Mouse (Mus musculus): ENCODE results near the gene Nmral1.
"Not testable (repeated sequence)": the region's sequence is repeated elsewhere in the genome, so short reads cannot be mapped to it uniquely, and the experiment has no call there.

Gene Nmral1

DNA sequence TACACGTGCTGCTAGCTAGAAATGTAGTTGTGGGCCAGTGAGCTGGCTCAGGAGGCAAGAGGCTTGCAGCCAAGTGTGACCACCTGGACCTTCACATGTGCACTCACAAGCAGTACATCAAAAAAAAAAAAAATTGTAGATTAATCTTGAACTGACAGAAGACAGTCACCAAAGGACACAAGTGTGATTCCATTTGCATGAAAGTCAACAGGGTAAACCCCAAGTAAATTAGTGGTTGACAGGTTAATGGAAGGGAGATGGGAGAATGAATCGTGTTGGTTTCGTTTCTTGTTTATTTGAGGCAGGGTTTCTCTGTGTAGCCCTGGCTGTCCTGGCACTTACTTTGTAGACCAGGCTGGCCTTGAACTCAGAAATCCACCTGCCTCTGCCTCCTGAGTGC, 1.3 kb downstream of the Nmral1 start:
- no peak for DNase-seq (ENCODE audit: low spot score in 2 of 2)

DNA sequence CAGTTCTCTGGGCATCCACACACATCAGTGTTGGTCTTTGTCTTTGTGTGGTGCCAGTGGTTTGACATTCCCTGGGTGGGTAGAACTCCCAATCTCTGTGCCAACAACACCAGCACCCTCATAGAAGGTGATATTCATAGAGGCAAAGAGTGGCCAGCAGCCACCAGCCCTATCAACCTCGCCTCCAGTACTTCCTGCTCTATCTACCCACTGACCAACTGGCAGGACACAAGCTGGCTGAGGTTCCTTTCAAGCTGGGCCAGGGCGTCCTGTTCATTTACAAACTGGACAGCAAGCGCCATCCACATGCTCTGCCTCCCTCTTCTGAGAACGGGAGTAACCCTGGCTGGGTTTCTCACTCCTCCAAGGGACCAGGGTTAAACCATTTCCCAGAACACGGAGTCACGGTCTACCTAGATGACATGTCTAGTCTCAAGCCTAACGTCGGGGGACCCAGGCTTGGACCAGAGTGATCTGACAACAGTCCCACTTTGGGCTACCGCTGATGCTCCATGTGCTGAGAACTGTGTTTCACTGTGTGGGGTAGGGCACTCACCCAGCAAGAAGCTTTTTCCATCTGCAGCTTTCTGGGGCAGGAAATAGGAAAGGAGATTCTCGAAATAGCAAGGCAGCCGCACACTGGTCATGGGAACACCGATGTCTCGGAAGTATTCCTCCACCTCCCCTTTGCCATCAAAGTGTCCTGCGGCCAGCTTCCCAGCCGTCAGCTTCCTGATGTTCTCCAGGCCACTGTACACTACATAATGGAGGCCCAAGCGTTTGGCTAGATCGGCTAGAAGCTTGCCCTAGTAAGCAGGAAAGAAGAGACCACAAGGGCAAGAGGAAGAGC, 5.1 kb downstream of the Nmral1 start:
- DNase-seq (ENCODE audit: low spot score in 2 of 2) = no peak

DNA sequence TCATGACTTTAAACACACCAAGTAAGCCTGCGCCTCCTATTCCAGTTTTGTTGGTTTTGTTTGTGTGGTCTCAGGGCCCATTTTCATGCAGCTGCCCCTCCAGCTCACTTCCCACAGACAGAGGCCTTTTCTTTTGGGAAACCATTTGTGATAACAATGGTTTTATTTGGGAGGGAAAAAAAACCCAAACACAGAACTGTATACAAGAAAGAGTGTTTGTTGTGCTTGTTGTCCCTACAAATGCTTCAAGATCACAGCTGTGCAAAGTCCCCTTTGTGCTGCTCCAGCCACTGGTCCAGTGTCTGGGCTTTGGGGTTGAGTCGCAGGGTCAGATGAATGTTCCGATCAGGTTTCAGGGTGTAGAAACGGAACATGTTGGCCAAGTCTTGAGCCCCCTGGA, 8.0 kb downstream of the Nmral1 start:
- DNase-seq (ENCODE audit: low spot score in 2 of 2) = no peak

DNA sequence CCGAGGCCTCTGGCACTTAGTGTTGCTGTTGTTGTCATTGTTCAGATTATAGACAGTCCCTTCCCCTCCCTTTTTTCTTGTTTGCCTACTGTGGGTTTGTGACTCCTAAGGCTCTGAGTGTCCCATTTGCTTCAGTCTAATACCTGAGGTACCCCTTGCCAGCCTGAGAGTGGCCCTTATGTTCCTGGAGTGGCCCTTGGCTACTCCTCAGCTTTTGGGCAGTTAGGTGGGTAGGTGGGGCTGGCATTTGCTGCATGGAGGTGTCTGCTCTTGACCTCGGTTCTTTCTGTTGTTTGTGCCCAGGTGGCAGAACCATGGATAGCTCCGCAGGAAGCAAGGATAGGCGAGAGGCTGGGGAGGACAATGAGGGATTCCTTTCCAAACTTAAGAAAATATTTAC, 13.6 kb downstream of the Nmral1 start:
- no peak for DNase-seq (ENCODE audit: low spot score in 2 of 2)

DNA sequence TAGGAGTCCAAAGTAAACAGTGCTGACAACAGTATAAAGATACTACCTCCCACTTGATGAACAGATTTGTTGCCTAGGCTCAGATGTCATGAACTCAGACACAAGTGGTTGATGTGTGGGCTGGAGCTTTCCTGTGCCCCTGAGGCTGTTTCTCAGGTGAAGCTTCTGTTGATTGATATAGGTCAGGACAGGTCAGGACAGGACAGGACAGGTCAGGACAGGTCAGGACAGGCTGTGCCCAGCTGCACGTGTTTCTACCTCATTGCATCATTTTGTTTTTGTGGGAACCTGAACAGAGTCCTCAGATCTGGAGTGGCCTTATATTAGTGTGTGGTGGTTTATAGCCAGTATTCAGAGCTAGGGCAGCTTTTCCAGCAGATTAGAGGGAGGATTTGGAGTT, 16.5 kb downstream of the Nmral1 start:
- no peak for DNase-seq (ENCODE audit: low spot score in 2 of 2)

DNA sequence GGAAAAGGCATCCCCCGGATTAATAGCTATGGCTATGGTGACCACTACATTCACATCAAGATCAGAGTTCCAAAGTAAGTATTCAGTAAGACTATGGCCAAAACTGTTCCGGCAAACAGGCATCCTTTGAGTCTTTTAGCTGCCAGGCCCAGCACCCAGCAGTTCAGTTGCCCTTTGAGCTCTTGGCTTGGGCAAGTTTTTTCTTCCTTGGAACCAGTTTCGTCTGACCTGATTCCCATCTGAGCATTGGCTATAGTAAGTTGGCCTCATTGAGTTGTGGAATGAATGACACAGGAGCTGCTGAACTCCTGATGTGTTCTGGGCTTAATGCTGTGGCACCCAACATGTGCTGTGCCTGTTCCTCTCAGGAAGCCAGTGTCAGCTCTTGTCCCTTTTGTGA, 17.9 kb downstream of the Nmral1 start:
- DNase-seq (ENCODE audit: low spot score in 2 of 2) = no peak

DNA sequence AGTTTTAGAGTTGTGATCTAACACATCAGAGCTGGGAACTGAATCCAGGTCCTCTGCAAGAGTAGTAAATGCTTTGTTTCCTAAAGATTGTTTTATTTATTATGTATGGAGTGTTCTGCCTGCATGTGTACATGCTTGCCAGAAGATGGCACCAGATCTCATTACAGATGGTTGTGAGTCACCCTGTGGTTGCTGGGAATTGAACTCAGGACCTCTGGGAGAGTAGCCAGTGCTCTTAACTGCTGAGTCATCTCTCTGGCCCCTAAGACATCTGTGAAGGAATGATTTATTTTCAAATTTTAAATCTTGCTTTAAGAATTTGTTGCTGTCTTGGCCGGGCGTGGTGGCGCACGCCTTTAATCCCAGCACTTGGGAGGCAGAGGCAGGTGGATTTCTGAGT, 29.8 kb downstream of the Nmral1 start:
- DNase-seq (ENCODE audit: low spot score in 2 of 2) = not testable (repeated sequence)

DNA sequence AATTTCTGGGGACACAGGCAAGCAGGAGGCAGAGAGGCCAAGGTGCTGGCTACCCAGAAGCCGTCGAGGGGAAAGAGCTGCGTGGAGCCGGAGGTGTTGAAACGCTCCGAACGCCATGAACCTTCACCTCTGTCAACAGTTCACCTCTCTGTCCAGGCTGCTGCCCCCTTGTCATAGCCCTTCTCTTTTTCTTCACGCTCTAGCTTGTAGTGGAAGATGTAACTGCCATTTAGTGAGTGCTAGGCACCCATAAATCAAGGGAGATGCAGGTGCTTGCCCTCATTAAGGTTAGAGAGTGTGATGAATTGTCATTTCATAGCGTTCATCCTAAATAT, 34.7 kb downstream of the Nmral1 start:
- DNase-seq (ENCODE audit: low spot score in 2 of 2) = no peak

DNA sequence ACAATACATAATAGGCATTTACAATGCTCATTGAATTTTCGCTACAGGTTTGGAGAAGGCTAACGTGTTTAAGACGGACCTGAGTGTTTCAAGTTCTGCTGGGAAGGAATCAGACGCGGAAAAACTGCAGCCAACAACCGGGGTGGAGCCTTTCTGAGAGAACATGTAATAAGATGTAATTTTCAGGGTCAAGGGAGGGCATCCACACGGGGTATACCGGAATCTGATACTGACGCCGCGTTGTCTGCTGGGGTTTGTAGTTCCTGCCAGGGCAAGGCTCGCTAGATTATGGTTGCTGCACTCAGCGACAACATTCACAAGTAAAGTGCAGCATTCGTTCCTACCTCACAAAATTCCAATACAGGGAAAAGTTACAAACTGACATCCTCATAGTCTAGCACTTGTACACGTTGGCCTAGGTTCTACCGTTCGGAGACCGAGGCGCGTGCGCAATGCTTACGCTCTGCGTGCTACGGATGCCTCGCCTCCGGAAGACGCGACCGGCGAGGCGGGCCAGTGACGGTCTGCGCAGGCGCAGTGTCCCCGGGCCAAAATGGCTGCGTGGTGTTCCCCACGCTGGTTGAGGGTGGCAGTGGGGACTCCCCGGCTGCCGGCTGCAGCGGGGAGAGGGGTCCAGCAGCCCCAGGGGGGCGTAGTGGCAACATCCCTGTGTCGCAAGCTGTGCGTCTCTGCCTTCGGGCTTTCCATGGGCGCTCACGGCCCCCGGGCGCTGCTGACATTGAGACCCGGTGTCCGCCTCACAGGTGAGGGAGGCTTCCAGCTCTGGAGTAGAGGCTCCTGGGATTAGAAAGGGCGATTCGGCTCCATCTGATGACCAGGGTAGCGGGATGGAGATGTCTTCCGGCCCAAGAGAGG, 35.3 kb downstream of the Nmral1 start:
- peak; percentile 95 to 96 for DNase-seq (ENCODE audit: low spot score in 2 of 2)

DNA sequence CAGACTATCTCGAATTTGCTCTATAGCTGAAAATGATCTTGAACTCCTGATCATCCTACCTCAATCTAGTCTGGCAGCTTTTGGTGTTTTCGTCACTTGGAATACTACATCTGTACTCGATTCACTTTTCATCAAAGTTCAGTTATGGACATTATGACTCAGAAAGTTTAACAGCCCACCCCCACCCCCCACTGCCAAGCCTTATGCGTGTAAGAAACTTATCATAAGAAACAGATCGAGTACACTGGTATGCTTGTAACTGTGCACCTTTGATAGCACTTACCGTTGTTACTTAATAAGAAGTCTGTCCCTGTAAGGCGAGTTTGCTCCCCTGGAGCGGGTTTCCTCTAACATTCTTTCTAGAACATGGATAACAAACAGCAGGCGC, 36.0 kb downstream of the Nmral1 start:
- no peak for DNase-seq (ENCODE audit: low spot score in 2 of 2)

DNA sequence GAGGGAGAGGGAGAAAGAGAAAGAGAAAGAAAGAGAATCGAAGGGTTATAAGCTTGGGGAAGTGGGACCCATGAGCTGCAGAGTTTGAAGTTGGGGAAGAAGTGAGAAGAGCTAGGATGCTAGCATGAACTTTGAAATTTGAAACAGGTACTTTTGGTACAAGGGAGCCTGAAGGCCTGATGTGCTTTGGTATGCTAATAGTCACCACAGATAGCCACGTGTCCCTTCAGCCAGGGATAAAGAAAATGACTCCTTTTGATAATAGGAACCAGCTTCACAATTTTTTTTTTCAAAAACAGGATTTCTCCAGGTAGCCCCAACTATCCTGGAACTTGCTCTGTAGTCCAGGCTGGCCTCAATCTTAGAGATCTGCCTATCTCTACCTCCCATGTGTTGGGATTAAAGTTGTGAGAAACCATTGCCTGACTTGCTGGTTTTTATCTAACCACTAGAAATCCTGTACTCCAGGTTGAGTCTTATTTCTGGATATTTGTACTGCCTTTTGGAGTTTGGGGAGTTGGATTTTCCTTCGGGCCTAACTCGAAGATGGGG, 36.5 kb downstream of the Nmral1 start:
- DNase-seq (ENCODE audit: low spot score in 2 of 2) = no peak

DNA sequence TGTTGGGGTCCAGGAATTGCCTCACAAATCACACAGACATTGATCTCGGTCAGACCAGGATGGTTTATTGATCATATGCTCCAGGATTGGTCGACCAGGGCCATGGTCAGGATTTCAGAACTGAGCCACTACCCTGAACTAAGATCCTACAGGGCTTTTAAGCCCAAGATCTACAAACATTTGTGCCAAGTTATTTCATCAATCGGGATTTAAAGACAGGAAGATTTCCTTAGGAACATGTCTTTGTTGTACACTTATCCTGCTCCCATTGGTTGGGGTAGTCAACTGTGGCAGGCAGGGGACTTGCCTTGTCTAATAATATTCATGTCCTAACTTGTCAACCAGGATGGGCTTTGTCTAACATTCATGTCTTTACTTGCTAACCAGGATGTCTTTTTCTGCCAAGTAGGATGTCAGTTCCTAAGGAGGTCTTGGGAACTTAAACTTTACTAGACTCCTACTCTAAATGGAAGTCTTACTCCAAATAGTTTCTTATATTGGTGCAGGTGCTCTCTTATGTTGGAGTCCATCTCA, 38.2 kb downstream of the Nmral1 start:
- DNase-seq (ENCODE audit: low spot score in 2 of 2) = not testable (repeated sequence)

DNA sequence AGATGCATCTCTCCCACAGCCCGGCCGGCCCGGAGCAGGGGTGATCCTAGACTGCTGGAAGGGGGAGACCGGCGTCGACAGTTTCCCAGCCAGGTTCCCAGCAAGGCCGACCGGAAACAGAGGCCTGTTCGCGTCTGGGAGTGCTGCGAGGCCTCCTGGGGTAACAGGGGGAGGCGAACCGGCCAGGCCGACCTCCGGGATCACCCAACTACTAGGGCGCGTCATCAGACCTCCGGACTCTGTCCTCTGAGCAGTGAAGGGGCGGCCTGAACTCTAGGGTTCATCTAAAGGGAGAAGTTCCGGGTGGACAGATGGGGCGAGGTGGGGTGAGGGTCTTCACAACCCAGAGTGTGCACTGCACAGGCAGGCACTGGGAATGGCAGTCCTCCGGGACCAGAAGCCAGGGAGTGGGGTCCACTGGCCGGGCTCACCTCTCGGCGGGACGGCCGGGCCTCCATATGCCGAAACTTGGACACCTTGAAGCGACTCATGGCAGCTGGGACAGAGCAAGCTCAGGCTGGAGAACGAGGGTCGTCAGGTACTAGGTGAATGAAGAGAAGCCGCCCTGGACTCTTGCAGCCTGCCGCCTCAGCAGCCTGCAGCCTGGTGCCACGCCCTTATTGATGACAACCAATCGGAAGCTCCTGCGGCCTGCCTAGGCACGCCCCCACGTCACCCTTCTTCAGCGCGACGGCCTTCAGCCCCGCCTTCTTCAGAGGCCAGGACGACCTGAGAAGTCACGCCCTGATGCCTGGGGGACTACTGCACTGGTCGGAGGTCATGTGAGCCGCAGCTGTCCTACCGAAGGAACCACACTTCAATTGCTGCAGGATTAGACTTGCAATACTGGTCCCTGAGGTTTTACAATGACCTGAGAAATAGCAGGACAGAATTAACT, 39.8 kb downstream of the Nmral1 start, which contains the start of gene Coro7:
Gene Coro7 (minus strand): TSS at position 657 of the 898 bp plus-strand sequence.
- peak; percentile 96 to 97 for DNase-seq (ENCODE audit: low spot score in 2 of 2)

DNA sequence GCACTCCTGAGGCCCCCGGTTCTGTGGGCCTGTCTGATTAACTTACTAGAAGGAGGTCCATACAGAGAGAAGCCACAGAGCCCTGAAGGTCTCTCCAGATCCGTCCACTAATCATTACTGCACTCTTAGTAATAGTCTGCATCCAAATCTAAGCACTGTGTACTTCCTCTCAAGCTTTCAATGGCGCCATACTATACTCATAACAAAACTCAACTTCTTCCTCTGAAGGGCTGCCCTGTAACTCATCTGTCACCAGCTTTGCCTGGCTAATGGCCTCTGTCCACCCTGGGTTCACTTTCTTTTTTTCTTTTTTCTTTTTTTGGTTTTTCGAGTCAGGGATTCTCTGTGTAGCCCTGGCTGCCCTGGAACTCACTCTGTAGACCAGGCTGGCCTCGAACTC, 41.1 kb downstream of the Nmral1 start:
- peak in 1 of 2 experiments; percentile 16 for DNase-seq (ENCODE audit: low spot score in 2 of 2)

DNA sequence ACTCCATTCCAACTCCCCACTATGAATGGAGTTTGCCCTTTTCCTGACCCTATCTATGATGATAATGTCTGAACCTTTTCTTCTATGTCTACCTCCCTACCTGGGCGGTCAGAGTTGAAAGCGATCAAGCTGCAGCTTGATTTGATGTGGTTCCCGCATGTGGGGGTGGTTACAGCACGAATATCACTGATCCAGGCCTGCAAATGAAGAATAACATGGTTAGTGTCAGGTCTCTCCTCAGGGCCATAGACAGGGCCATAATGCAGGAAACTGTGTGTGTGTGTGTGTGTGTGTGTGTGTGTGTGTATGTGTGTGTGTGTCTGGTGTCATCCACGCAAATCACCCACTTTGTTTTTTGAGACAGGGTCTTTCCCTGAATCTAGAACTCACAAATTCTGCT, 42.3 kb downstream of the Nmral1 start:
- DNase-seq (ENCODE audit: low spot score in 2 of 2) = no peak

DNA sequence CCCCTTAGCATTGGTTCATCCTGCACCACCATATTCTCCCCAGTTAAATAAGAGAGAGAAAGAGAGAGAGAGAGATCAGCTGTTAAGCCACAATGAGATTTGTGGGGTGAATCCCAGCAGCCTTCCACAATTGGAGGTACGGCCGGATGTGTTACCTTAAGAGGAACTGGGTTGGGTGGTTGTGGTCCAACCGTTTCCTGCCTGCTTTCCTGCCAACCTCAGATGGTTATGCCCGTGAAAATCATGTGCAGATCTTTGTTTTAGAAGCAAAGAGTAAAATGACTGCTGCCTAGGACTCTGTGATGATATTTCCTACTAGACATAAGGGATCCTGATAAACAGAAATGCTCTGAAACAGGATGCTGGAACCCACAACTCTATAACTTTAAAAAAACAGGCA, 45.1 kb downstream of the Nmral1 start:
- peak; percentile 67 to 69 for DNase-seq (ENCODE audit: low spot score in 2 of 2)

DNA sequence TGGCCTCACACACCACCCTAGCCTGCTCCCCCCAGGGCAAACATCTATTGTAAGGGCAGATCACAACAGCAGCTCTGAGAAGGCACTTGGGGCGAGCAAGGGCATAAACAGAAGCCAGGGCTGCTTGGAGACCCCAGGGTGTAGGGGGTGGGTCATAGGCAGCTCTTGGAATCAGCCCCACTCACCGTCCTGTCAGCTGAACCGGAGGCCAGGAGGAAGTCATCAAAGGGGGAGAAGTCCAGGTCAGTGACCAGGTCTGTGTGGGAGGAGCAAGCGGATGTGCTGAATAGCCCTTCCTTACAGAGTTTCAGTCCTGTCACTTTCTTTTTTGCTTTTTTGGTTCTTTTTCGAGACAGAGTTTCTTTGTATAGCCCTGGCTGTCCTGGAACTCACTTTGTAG, 48.8 kb downstream of the Nmral1 start:
- DNase-seq (ENCODE audit: low spot score in 2 of 2) = no peak

DNA sequence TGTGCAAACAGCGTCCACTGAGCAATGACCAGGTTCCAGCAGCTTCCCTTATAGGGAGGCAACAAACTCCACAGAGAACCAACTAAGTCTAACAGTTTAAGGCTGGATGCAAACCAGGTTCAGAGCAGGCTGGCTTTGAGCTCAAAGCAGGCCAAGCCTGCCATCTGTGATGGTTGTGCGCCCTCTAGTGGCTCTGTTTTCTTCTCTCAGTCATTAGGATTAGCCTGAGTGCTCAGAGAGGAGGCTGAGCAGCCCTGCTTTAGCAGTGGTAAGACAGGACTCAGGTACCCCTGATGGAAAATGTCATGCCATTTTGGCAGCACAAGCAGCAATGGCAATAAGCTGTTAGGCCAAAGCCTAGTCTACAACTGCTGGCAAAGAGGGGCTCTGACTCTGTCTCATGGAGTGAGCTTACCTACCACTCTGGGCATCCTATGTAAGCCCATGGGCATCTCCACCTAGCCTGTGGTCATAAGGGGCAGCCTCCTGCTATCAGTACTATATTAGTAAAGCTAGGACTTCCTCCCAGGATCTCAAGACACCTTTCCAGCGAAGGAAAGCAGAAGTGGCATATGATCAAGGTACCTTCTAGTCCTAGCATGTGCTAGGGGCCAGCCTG, 51.9 kb downstream of the Nmral1 start:
- peak; percentile 73 to 79 for DNase-seq (ENCODE audit: low spot score in 2 of 2)

DNA sequence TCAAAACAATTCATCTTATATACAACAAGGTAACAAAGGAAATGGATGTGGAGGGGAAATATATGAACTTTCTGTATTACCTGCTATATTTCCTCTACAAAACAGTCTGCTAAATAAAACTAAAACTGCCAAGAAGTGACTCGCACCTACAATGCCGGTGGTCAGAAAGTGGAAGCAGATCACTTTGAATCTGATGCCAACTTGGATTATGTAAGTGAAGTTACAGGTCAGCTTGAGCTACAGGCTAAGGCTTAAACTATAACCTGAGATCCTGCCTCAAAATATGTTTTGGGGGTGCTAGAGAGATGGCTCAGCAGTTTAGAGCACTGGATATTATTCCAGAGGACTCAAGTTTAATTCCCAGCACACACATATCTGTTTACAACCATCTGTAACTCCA, 53.4 kb downstream of the Nmral1 start:
- DNase-seq (ENCODE audit: low spot score in 2 of 2) = no peak

DNA sequence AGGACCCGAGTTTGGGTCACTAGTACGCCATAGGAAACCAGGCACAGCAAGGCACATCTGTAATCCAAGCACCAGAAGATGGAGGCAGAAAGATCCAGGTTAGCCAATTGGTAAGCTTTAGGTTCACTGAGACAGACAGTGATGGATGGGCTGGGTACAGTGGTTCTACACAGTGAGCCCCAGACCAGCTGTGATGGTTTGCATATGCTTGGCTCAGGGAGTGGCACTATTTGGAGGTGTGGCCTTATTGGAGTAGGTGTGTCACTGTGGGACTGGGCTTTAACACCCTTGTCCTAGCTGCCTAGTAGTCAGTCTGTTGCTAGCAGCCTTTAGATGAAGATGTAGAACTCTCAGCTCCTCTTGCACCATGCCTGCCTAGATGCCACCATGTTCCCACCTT, 55.4 kb downstream of the Nmral1 start:
- no peak for DNase-seq (ENCODE audit: low spot score in 2 of 2)

DNA sequence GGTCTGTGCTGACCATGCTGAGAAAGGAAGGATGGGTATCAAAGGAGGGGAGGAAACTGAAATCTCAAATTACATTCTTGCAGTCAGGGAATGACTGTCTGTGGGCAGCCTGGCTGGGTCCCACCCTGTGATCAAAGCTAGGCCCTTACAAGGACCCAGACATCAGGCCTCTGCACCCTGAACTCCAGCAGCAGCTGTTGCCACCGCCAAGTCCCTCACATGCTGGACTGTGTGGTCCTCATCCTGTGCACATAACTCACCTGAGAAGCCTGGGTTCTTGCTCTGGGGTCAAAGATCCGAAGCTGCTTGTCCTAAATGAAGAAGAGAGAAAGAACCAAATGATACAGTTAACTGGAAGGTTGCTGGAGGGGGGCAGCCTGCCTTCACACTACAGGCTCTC, 57.6 kb downstream of the Nmral1 start:
- DNase-seq (ENCODE audit: low spot score in 2 of 2) = no peak
